Mouse (Mus musculus): Measurements from ENCODE around the gene Ostn. TPM values are rescaled to one million over a fixed set of nuclear protein-coding genes. Genes with fewer than 3 reads are reported as not detected.

The Ostn gene
- polyA plus RNA-seq, 1 experiment from 2014 or later, result not detected

- no peaks in the 10 kb centered on the region for H3K36me3 ChIP-seq (replicated peaks)
- H3K27me3 ChIP-seq, result no peaks in the 10 kb centered on the region
- H3K9ac ChIP-seq, result no peak overlapping the region
- no peaks in the 10 kb centered on the region for H3K9me3 ChIP-seq (replicated peaks)
- no peak for ATAC-seq (ENCODE audit: insufficient read depth)
- peak overlapping the region; percentile 82 for H3K4me3 ChIP-seq (replicated peaks)
- peak overlapping the region; percentile 76 for H3K4me2 ChIP-seq
- peaks cover 24% of the 10 kb centered on the region for H3K4me1 ChIP-seq (replicated peaks)
- H3K27ac ChIP-seq (replicated peaks), result peak overlapping the region; percentile 12
- WGBS (ENCODE audit: insufficient replicate concordance), result 18% methylated on average over 12 of the region's 12 CpGs
Measured at GRCm38 (mm10) chr16:27387634-27388611, 80.6 kb downstream of the Ostn start.

GRCm38 (mm10) chr16:27388761-27389451 lies 81.6 kb downstream of the Ostn start, which contains the start of gene Ccdc50:
Gene Ccdc50, plus strand, starts transcription at chr16:27388869.
- Histone ChIP-seq H3K9me3 (replicated peaks) (no peaks in the 10 kb centered on the region), H3K4me1 (replicated peaks) (peaks cover 27% of the 10 kb centered on the region), H3K27ac (replicated peaks) (peak within 1 kb of the TSS; percentile 84), H3K4me2 (peak within 1 kb of the TSS; percentile 76), H3K4me3 (replicated peaks) (peak within 1 kb of the TSS; percentile 82), H3K27me3 (no peaks in the 10 kb centered on the region), H3K9ac (peak within 1 kb of the TSS; percentile 80), H3K36me3 (replicated peaks) (no peaks in the 10 kb centered on the region)
- peak; percentile 89 for ATAC-seq (ENCODE audit: insufficient read depth)
- 0% methylated on average over 59 of the region's 69 CpGs for WGBS (ENCODE audit: insufficient replicate concordance)

GRCm38 (mm10) chr16:27389534-27390282 lies 82.4 kb downstream of the Ostn start:
- H3K27ac ChIP-seq (replicated peaks), result peak overlapping the region; percentile 84
- no peaks in the 10 kb centered on the region for H3K36me3 ChIP-seq (replicated peaks)
- H3K27me3 ChIP-seq, result no peaks in the 10 kb centered on the region
- peak overlapping the region; percentile 76 for H3K4me2 ChIP-seq
- WGBS (ENCODE audit: insufficient replicate concordance), result 32% methylated on average over 7 of the region's 7 CpGs
- H3K4me1 ChIP-seq (replicated peaks), result peaks cover 27% of the 10 kb centered on the region
- peak overlapping the region; percentile 80 for H3K9ac ChIP-seq
- peak overlapping the region; percentile 82 for H3K4me3 ChIP-seq (replicated peaks)
- no peaks in the 10 kb centered on the region for H3K9me3 ChIP-seq (replicated peaks)
- ATAC-seq (ENCODE audit: insufficient read depth), result no peak

- 71% methylated on average over 4 of the region's 4 CpGs for WGBS (ENCODE audit: insufficient replicate concordance)
- Histone ChIP-seq H3K4me2 (peak overlapping the region; percentile 76), H3K27me3 (no peaks in the 10 kb centered on the region), H3K9me3 (replicated peaks) (no peaks in the 10 kb centered on the region), H3K27ac (replicated peaks) (no peak overlapping the region), H3K4me3 (replicated peaks) (peak overlapping the region; percentile 82), H3K9ac (no peak overlapping the region), H3K36me3 (replicated peaks) (no peaks in the 10 kb centered on the region), H3K4me1 (replicated peaks) (peaks cover 27% of the 10 kb centered on the region)
- no peak for ATAC-seq (ENCODE audit: insufficient read depth)
Measured at GRCm38 (mm10) chr16:27390306-27390705, 83.0 kb downstream of the Ostn start.

- 50% methylated on average over 2 of the region's 2 CpGs for WGBS (ENCODE audit: insufficient replicate concordance)
Measured at GRCm38 (mm10) chr16:27391845-27392244, 84.6 kb downstream of the Ostn start.

GRCm38 (mm10) chr16:27395251-27396037 lies 88.2 kb downstream of the Ostn start:
- Histone ChIP-seq H3K9me3 (replicated peaks) (no peaks in the 10 kb centered on the region), H3K9ac (no peak overlapping the region), H3K4me2 (no peak overlapping the region), H3K4me1 (replicated peaks) (peaks cover 9% of the 10 kb centered on the region; the same call in 1 of the 2 replicates), H3K36me3 (replicated peaks) (no peaks in the 10 kb centered on the region), H3K27me3 (no peaks in the 10 kb centered on the region), H3K4me3 (replicated peaks) (no peak overlapping the region), H3K27ac (replicated peaks) (no peak overlapping the region)
- ATAC-seq (ENCODE audit: insufficient read depth), result no peak
- 68% methylated on average over 4 of the region's 4 CpGs for WGBS (ENCODE audit: insufficient replicate concordance)

More at GRCm38 (mm10) chr16:27391845-27392244, 84.6 kb downstream of the Ostn start:
- Histone ChIP-seq H3K27me3 (no peaks in the 10 kb centered on the region), H3K9ac (no peak overlapping the region), H3K4me2 (no peak overlapping the region), H3K4me1 (replicated peaks) (peaks cover 27% of the 10 kb centered on the region), H3K9me3 (replicated peaks) (no peaks in the 10 kb centered on the region), H3K4me3 (replicated peaks) (no peak overlapping the region), H3K36me3 (replicated peaks) (no peaks in the 10 kb centered on the region), H3K27ac (replicated peaks) (no peak overlapping the region)
- no peak for ATAC-seq (ENCODE audit: insufficient read depth)

GRCm38 (mm10) chr16:27396951-27397350 lies 89.7 kb downstream of the Ostn start:
- Histone ChIP-seq H3K4me3 (replicated peaks) (no peak overlapping the region), H3K9me3 (replicated peaks) (no peaks in the 10 kb centered on the region), H3K9ac (no peak overlapping the region), H3K27ac (replicated peaks) (no peak overlapping the region), H3K27me3 (no peaks in the 10 kb centered on the region), H3K4me2 (no peak overlapping the region), H3K36me3 (replicated peaks) (no peaks in the 10 kb centered on the region), H3K4me1 (replicated peaks) (0 out of 2 replicates have a peak, but pooled peaks cover 3% of the 10 kb centered on the region)
- no peak for ATAC-seq (ENCODE audit: insufficient read depth)
- WGBS (ENCODE audit: insufficient replicate concordance), result 78% methylated on average over 1 of the region's 1 CpGs

- Histone ChIP-seq H3K27ac (replicated peaks) (no peak overlapping the region), H3K27me3 (no peaks in the 10 kb centered on the region), H3K9me3 (replicated peaks) (no peaks in the 10 kb centered on the region), H3K4me2 (no peak overlapping the region), H3K36me3 (replicated peaks) (no peaks in the 10 kb centered on the region), H3K4me3 (replicated peaks) (no peak overlapping the region), H3K4me1 (replicated peaks) (no peaks in the 10 kb centered on the region), H3K9ac (no peak overlapping the region)
- WGBS (ENCODE audit: insufficient replicate concordance), result 59% methylated on average over 3 of the region's 3 CpGs
- ATAC-seq (ENCODE audit: insufficient read depth), result no peak
Measured at GRCm38 (mm10) chr16:27399026-27399718, 91.9 kb downstream of the Ostn start.

GRCm38 (mm10) chr16:27399719-27400253 lies 92.5 kb downstream of the Ostn start:
- ATAC-seq (ENCODE audit: insufficient read depth), result no peak
- WGBS (ENCODE audit: insufficient replicate concordance), result 74% methylated on average over 6 of the region's 6 CpGs
- Histone ChIP-seq H3K4me3 (replicated peaks) (no peak overlapping the region), H3K4me1 (replicated peaks) (no peaks in the 10 kb centered on the region), H3K27ac (replicated peaks) (no peak overlapping the region), H3K36me3 (replicated peaks) (no peaks in the 10 kb centered on the region), H3K27me3 (no peaks in the 10 kb centered on the region), H3K9me3 (replicated peaks) (no peaks in the 10 kb centered on the region), H3K9ac (no peak overlapping the region), H3K4me2 (no peak overlapping the region)
